Mouse (Mus musculus) E14TG2a.4 (cell line): ENCODE results near the gene Ogdhl.
A peak's percentile ranks its signal among the peaks of the same experiment; 100 is the strongest.

ENCODE experiments used
- H3K27me3 ChIP-seq: 2 replicates; pipeline ENCODE4 v1.6.1; 2014; ENCODE audit warnings: low read length, control low read depth; ENCODE audit not compliant: insufficient read depth
- H3K36me3 ChIP-seq: 2 replicates; pipeline ENCODE4 v1.6.1; 2014; ENCODE audit warnings: low read length, control low read depth; ENCODE audit not compliant: insufficient read depth
- H3K4me1 ChIP-seq: replicated peaks from 2 replicates; pipeline ENCODE4 v1.6.1; 2014; ENCODE audit warnings: low read depth, low read length, control low read depth
- H3K4me3 ChIP-seq: replicated peaks from 2 replicates; pipeline ENCODE4 v1.5.1; 2014; ENCODE audit warnings: mild to moderate bottlenecking, low read length
- H3K9me3 ChIP-seq: 2 replicates; pipeline ENCODE4 v1.6.1; 2014; ENCODE audit warnings: low read length, control low read depth
- CTCF ChIP-seq: conservative IDR thresholded peaks from 2 replicates; pipeline ENCODE4 v1.5.1; 2014; ENCODE audit warnings: low read length
- NANOG ChIP-seq: IDR thresholded peaks from 2 replicates; pipeline ENCODE4 v1.6.1; 2014; ENCODE audit warnings: borderline replicate concordance, low read length, mixed read lengths
- POU5F1 ChIP-seq: IDR thresholded peaks from 2 replicates; pipeline ENCODE4 v1.6.1; 2014; ENCODE audit warnings: low read length, borderline replicate concordance

Ogdhl gene

GRCm38 (mm10) chr14:32321732-32322685 is at the start of gene Ogdhl:
TSS of gene Ogdhl (plus strand) at chr14:32322019.
- no peak for TF ChIP-seq NANOG
- no peak for TF ChIP-seq CTCF
- no peak for TF ChIP-seq POU5F1
- H3K4me3 ChIP-seq = peak within 1 kb of the TSS; percentile 88
- H3K9me3 ChIP-seq = no peaks in the 10 kb centered on the region
- H3K27me3 ChIP-seq = no peaks in the 10 kb centered on the region
- peaks cover 35% of the 10 kb centered on the region for H3K36me3 ChIP-seq
- peaks cover 61% of the 10 kb centered on the region for H3K4me1 ChIP-seq

- H3K27me3 ChIP-seq = no peaks in the 10 kb centered on the region
- TF ChIP-seq POU5F1 = no peak
- TF ChIP-seq NANOG = no peak
- TF ChIP-seq CTCF = no peak
- H3K4me3 ChIP-seq = no peak overlapping the region
- no peaks in the 10 kb centered on the region for H3K9me3 ChIP-seq
- peaks cover 17% of the 10 kb centered on the region for H3K4me1 ChIP-seq
- peaks cover 28% of the 10 kb centered on the region for H3K36me3 ChIP-seq
Observed at GRCm38 (mm10) chr14:32301622-32302021, 20.2 kb upstream of the Ogdhl start.

- H3K4me1 ChIP-seq = peaks cover 17% of the 10 kb centered on the region
- TF ChIP-seq NANOG (no peak), CTCF (no peak), POU5F1 (no peak)
- peaks cover 21% of the 10 kb centered on the region for H3K36me3 ChIP-seq
- H3K27me3 ChIP-seq = no peaks in the 10 kb centered on the region
- no peaks in the 10 kb centered on the region for H3K9me3 ChIP-seq
- H3K4me3 ChIP-seq = no peak overlapping the region
Observed at GRCm38 (mm10) chr14:32302423-32302822, 19.4 kb upstream of the Ogdhl start.

GRCm38 (mm10) chr14:32304921-32305320 is 16.9 kb upstream of the Ogdhl start:
- TF ChIP-seq CTCF (no peak), POU5F1 (no peak), NANOG (no peak)
- Histone ChIP-seq H3K9me3 (no peaks in the 10 kb centered on the region), H3K4me3 (no peak overlapping the region), H3K27me3 (no peaks in the 10 kb centered on the region), H3K4me1 (peaks cover 19% of the 10 kb centered on the region), H3K36me3 (no peaks in the 10 kb centered on the region; the same call in none of the 2 replicates)

- no peak for TF ChIP-seq POU5F1
- no peak for TF ChIP-seq NANOG
- TF ChIP-seq CTCF = peak; percentile 40
- Histone ChIP-seq H3K27me3 (no peaks in the 10 kb centered on the region), H3K4me1 (peaks cover 39% of the 10 kb centered on the region), H3K9me3 (no peaks in the 10 kb centered on the region), H3K36me3 (no peaks in the 10 kb centered on the region), H3K4me3 (no peak overlapping the region)
Observed at GRCm38 (mm10) chr14:32309876-32310275, 11.9 kb upstream of the Ogdhl start.

GRCm38 (mm10) chr14:32311381-32312035 is 10.3 kb upstream of the Ogdhl start:
- Histone ChIP-seq H3K36me3 (no peaks in the 10 kb centered on the region), H3K27me3 (no peaks in the 10 kb centered on the region), H3K9me3 (no peaks in the 10 kb centered on the region), H3K4me3 (no peak overlapping the region), H3K4me1 (peaks cover 36% of the 10 kb centered on the region)
- TF ChIP-seq NANOG = no peak
- no peak for TF ChIP-seq POU5F1
- no peak for TF ChIP-seq CTCF

- H3K4me3 ChIP-seq = peak overlapping the region; percentile 78
- H3K27me3 ChIP-seq = no peaks in the 10 kb centered on the region
- no peaks in the 10 kb centered on the region for H3K9me3 ChIP-seq
- peaks cover 49% of the 10 kb centered on the region for H3K4me1 ChIP-seq
- no peaks in the 10 kb centered on the region for H3K36me3 ChIP-seq
- no peak for TF ChIP-seq NANOG
- no peak for TF ChIP-seq POU5F1
- TF ChIP-seq CTCF = no peak
Observed at GRCm38 (mm10) chr14:32317822-32318221, 4.0 kb upstream of the Ogdhl start.

- TF ChIP-seq NANOG = no peak
- TF ChIP-seq CTCF = no peak
- TF ChIP-seq POU5F1 = no peak
- H3K36me3 ChIP-seq = peaks cover 46% of the 10 kb centered on the region
- no peaks in the 10 kb centered on the region for H3K9me3 ChIP-seq
Observed at GRCm38 (mm10) chr14:32323221-32323620, 1.4 kb downstream of the Ogdhl start.

More at GRCm38 (mm10) chr14:32323221-32323620, 1.4 kb downstream of the Ogdhl start:
- Histone ChIP-seq H3K4me3 (peak overlapping the region; percentile 88), H3K27me3 (no peaks in the 10 kb centered on the region), H3K4me1 (peaks cover 53% of the 10 kb centered on the region)
